In the genomic region with DNA sequence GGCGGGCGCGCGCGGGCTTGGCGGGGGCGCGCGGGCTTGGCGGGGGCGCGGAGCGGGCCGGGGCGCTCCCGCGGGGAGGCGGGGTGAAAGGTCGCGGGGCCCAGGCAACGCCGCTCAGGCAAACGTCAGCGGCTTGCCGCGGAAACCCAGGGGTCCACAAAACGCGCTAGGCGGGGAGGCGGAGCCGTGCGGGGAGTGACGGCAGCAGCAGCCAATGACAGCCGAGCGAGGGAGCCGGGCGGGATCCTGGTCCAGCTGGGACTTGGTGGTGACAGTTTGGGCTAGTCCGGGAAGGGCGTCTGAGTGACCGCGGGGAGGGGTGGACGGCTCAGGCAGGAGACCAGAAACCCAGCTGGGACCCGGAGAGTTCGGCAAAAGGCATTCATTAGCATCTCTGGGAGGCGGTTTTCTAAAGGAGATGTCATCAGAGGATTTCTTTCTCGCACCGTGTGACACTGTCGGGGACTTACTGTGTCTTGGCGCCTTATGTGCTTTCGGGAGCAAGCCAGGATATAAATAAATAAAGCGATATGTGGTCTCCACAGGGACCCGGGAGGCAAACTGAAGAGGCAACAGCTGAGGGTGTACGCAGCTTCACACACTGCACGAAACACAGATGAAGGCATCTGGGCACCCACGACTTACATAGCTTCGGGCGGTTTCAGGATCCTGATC, we compare ENCODE assay signal across 8 mouse cellular contexts. TPM values are rescaled to one million over a fixed set of nuclear protein-coding genes. Genes with fewer than 3 reads are reported as not detected.
DNase-seq lines count a peak whose midpoint lies in the region; ATAC-seq and TF ChIP-seq lines count a peak whose summit lies in the region.

No protein-coding gene starts in this region.

- peak overlapping the region; percentile 81 for H3K27ac ChIP-seq in lung, embryonic 14.5 days (ENCODE audit: low read depth)

- H3K9me3 ChIP-seq in lung, embryonic 14.5 days (ENCODE audit: low read depth, low read length): no peaks in the 10 kb centered on the region

- no peaks in the 10 kb centered on the region for H3K36me3 ChIP-seq in lung, embryonic 14.5 days (ENCODE audit: insufficient read depth)

- peak overlapping the region; percentile 72 for H3K9ac ChIP-seq in lung, embryonic 14.5 days

- peak; percentile 71 for DNase-seq in MEL-GATA-1-ER (ENCODE audit: extremely low read depth, low read depth)
- DNase-seq in cerebellum, adult 18-20 months: peak; percentile 96 to 98
- DNase-seq in layer of hippocampus, adult 9-10 months (ENCODE audit: low spot score): peak; percentile 91
- DNase-seq in lung, embryonic 14.5 days: peak; percentile 97
- DNase-seq in ovary, postnatal 36 days (ENCODE audit: low spot score): peak; percentile 93
- peak; percentile 20 to 30 for DNase-seq in thymus, postnatal 36 days

- 0 out of 2 replicates have a peak, but pooled peaks cover 3% of the 10 kb centered on the region for H3K4me1 ChIP-seq in lung, embryonic 14.5 days (ENCODE audit: insufficient read depth)

- peak; percentile 93 for ATAC-seq in frontal cortex, adult (ENCODE audit: low TSS enrichment)
- peak; percentile 85 to 94 for ATAC-seq in hematopoietic stem cell, adult 5-6 weeks (replicated peaks in 1 of 2; ENCODE audit: insufficient read depth in 1 of 2, low FRiP score in 2 of 2, low TSS enrichment in 1 of 2, low read depth in 1 of 2, poor library complexity in 2 of 2, severe bottlenecking in 2 of 2)
- peak; percentile 98 for ATAC-seq in lung, embryonic 14.5 days (ENCODE audit: insufficient read depth)

- TF ChIP-seq CTCF in lung, embryonic 14.5 days (IDR thresholded peaks at IDR 0.05; ENCODE audit: low read depth): no peak

- peak overlapping the region; percentile 73 for H3K4me3 ChIP-seq in lung, embryonic 14.5 days (ENCODE audit: low read depth, low read length)

- H3K4me2 ChIP-seq in lung, embryonic 14.5 days: peak overlapping the region; percentile 88

- H3K27me3 ChIP-seq in lung, embryonic 14.5 days (ENCODE audit: insufficient read depth, low read length): peaks cover 2% of the 10 kb centered on the region; the same call in 1 of the 2 replicates

- WGBS in lung, embryonic 14.5 days: under 1% methylated on average over 52 of the region's 57 CpGs

RNA-seq across cellular contexts. Expression of a gene that starts 0.8 kb away (rescaled TPM):
- total RNA-seq in hematopoietic stem cell, adult 5-6 weeks (2017): 1.3 and 5.0 TPM in 2 replicates
- 1.7 and 2.2 TPM in 2 replicates for polyA plus RNA-seq in lung, embryonic 14.5 days (2014; fragmentation: Nextera tagmentation; extraction: Ambion mirVana)

Comparison
In these comparisons a context has a peak if more than half of its experiments do, and no peak if none do; other contexts are left out.
1. Peak in every context shown above with its lines: DNase-seq, ATAC-seq, H3K4me3 ChIP-seq and H3K27ac ChIP-seq.
2. DNase-seq: peak in every context shown above with its lines; median percentile 97 in cerebellum, adult 18-20 months; 97 in lung, embryonic 14.5 days; 93 in ovary, postnatal 36 days; 91 in layer of hippocampus, adult 9-10 months; 71 in MEL-GATA-1-ER; 25 in thymus, postnatal 36 days.